Mouse (Mus musculus) heart, adult 2 months (tissue): ENCODE results near the gene Rab2b. TPM values are rescaled to one million over a fixed set of nuclear protein-coding genes. Genes with fewer than 3 reads are reported as not detected.
A peak's percentile ranks its signal among the peaks of the same experiment; 100 is the strongest.

Source experiments
- DNase-seq, 2 experiments: peaks; one replicate each; pipeline ENCODE4 v3.0.0; 2021
- H3K27ac ChIP-seq: fragments of 200-600 bp; 2 replicates; pipeline ENCODE4 v1.8.1; 2022
- H3K27me3 ChIP-seq: fragments of 200-500 bp; 2 replicates; pipeline ENCODE4 v1.6.1; 2012; ENCODE audit warnings: mild to moderate bottlenecking, low read length, inconsistent platforms, mixed read lengths; ENCODE audit not compliant: control insufficient read depth, insufficient read depth
- H3K36me3 ChIP-seq: fragments of 200-500 bp; 2 replicates; pipeline ENCODE4 v1.6.1; 2012; ENCODE audit warnings: low read length, inconsistent platforms; ENCODE audit not compliant: control insufficient read depth, insufficient read depth
- H3K4me1 ChIP-seq: fragments of 200-500 bp; 2 replicates; pipeline ENCODE4 v1.6.1; 2011; ENCODE audit warnings: low read length; ENCODE audit not compliant: control insufficient read depth, insufficient read depth
- H3K4me3 ChIP-seq: fragments of 200-600 bp; 2 replicates; pipeline ENCODE4 v1.8.1; 2022
- H3K79me2 ChIP-seq: fragments of 200-500 bp; replicated peaks from 2 replicates; pipeline ENCODE4 v1.6.1; 2012; ENCODE audit warnings: mild to moderate bottlenecking, inconsistent platforms, low read length, moderate library complexity, mixed read lengths; ENCODE audit not compliant: control insufficient read depth, insufficient read depth
- H3K9ac ChIP-seq: fragments of 200-500 bp; 2 replicates; pipeline ENCODE4 v1.6.1; 2012; ENCODE audit warnings: low read depth, mild to moderate bottlenecking, control low read depth, inconsistent platforms, low read length, mixed read lengths
- CTCF ChIP-seq: fragments of 200-600 bp; IDR thresholded peaks from 2 replicates; pipeline ENCODE4 v1.8.1; 2022; ENCODE audit warnings: antibody characterized with exemption, mild to moderate bottlenecking, moderate library complexity
- EP300 ChIP-seq: fragments of 200-500 bp; IDR thresholded peaks from 2 replicates; pipeline ENCODE4 v1.6.1; 2011; ENCODE audit warnings: low read depth, low read length, control low read depth; ENCODE audit not compliant: insufficient read depth
- POLR2A ChIP-seq: fragments of 200-500 bp; IDR thresholded peaks from 2 replicates; pipeline ENCODE4 v1.6.1; 2011; ENCODE audit warnings: mild to moderate bottlenecking, low read depth, low read length, control low read depth; ENCODE audit not compliant: insufficient read depth
- WGBS: fragments of 180-500 bp; shearing (Covaris S2); methylation state at CpG from one replicate; pipeline ENCODE4 v1.1.7; 2018; 5-methylcytosine and 5-hydroxymethylcytosine counted together
- intact Hi-C: fragments of 180-260 bp; cut with DNase I; formaldehyde crosslinking; loops from one replicate; pipeline ENCODE4 v1.15.1; 2025
- polyA plus RNA-seq: library from polyadenylated mRNA; depleted of rRNA; stranded (reverse); fragments of >200 nt; gene quantifications from 2 replicates; pipeline ENCODE4 v1.2.3, GENCODE M21; 2012; rRNA removed
- total RNA-seq, 2 experiments: library from RNA; stranded (reverse); gene quantifications; 2 replicates each; pipeline ENCODE4 v1.2.3; 2021

Rab2b gene
- total and polyA plus RNA-seq, 3 experiments, result 4.8 to 6.9 (median 5.2) TPM

- 63% methylated on average over 7 of the region's 7 CpGs for WGBS
- Histone ChIP-seq H3K79me2 (no peaks in the 10 kb centered on the region; the same call in 1 of the 2 replicates), H3K9ac (no peak overlapping the region), H3K27ac (no peak overlapping the region), H3K27me3 (no peaks in the 10 kb centered on the region), H3K36me3 (peaks cover 6% of the 10 kb centered on the region), H3K4me3 (no peak overlapping the region), H3K4me1 (no peaks in the 10 kb centered on the region)
- DNase-seq, result peak; percentile 42 to 51
- TF ChIP-seq POLR2A (no peak), CTCF (no peak), EP300 (no peak)
- intact Hi-C loops, result no loop called here
Measured at GRCm38 (mm10) chr14:52235165-52235564, 44.2 kb downstream of the Rab2b start.

DNA sequence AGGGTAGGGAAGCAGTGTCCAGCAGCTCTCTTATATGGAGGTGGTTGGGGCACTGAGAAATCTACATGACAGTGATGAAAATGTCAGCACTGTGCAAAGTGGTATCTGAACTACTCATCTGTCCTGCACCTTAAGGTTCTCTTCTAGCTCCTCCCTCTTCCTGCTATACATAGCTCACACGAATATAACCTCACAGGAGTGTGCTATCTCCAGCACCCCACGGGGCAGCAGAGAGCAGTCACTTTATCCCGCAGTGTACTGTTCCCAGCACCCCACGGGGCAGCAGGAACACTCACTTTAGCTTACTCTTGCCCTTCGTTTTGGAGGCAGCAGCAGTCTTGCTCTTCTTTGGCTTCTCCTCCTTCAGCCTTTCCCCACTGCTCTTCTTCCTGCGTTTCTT, 47.1 kb downstream of the Rab2b start:
- Histone ChIP-seq H3K79me2 (no peaks in the 10 kb centered on the region; the same call in 1 of the 2 replicates), H3K4me3 (no peak overlapping the region), H3K27ac (no peak overlapping the region), H3K36me3 (peaks cover 6% of the 10 kb centered on the region), H3K9ac (no peak overlapping the region), H3K27me3 (no peaks in the 10 kb centered on the region), H3K4me1 (no peaks in the 10 kb centered on the region)
- intact Hi-C loops, result no loop called here
- TF ChIP-seq EP300 (no peak), CTCF (no peak), POLR2A (no peak)
- no peak for DNase-seq
- WGBS, result 75% methylated on average over 6 of the region's 6 CpGs

DNA sequence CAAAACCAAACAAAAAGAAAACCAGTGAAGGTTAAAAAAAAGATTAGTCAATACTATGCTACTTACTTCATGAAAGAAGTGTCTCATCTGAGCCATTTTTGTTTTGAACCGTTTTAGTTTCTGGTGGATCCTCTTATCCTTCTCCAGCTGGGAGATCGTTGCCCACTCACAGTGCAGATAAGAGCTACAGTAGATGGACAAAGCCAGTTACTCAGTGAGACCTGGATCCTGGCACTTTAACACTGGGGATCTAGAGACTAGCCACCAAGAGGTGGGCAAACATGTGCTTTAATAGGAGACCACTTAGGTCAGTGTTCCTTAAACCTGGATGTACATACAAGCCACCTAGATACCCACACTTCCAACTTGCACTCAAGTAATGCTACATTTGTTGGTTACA, 53.4 kb downstream of the Rab2b start:
- H3K36me3 ChIP-seq, result peaks cover 3% of the 10 kb centered on the region
- H3K79me2 ChIP-seq, result no peaks in the 10 kb centered on the region; the same call in 1 of the 2 replicates
- no peak overlapping the region for H3K4me3 ChIP-seq
- TF ChIP-seq POLR2A (no peak), EP300 (no peak), CTCF (no peak)
- no peak overlapping the region for H3K27ac ChIP-seq
- no peaks in the 10 kb centered on the region for H3K4me1 ChIP-seq
- H3K27me3 ChIP-seq, result no peaks in the 10 kb centered on the region
- H3K9ac ChIP-seq, result no peak overlapping the region
- intact Hi-C loops, result no loop called here
- 67% methylated on average over 2 of the region's 2 CpGs for WGBS
- DNase-seq, result no peak

- 64% methylated on average over 5 of the region's 5 CpGs for WGBS
- Histone ChIP-seq H3K4me3 (no peak overlapping the region), H3K27ac (no peak overlapping the region), H3K27me3 (no peaks in the 10 kb centered on the region), H3K4me1 (no peaks in the 10 kb centered on the region), H3K36me3 (peaks cover 7% of the 10 kb centered on the region), H3K79me2 (no peaks in the 10 kb centered on the region), H3K9ac (no peak overlapping the region)
- no peak for TF ChIP-seq CTCF
- intact Hi-C loops, result no loop called here
- no peak for DNase-seq
Measured at GRCm38 (mm10) chr14:52217261-52217660, 62.1 kb downstream of the Rab2b start.

Other genes starting within 250 kb of the Rab2b start
- not detected for gene Olfr221, start 237.1 kb downstream of the Rab2b start, total RNA-seq
- gene Olfr221, start 237.1 kb downstream of the Rab2b start, polyA plus RNA-seq, result not detected in 2 replicates
- 100 to 1,000 TPM; 137 to 147 TPM for gene Hnrnpc, start 175.5 kb downstream of the Rab2b start, total RNA-seq
- 70.7 and 140 TPM in 2 replicates for gene Hnrnpc, start 175.5 kb downstream of the Rab2b start, polyA plus RNA-seq
- gene Rpgrip1, start 168.8 kb downstream of the Rab2b start, total RNA-seq, result under 1 TPM; 0.16 to 0.23 TPM
- 0.59 and 0.98 TPM in 2 replicates for gene Rpgrip1, start 168.8 kb downstream of the Rab2b start, polyA plus RNA-seq
- 10 to 100 TPM; 23.9 to 24.7 TPM for gene Supt16, start 82.1 kb downstream of the Rab2b start, total RNA-seq
- gene Supt16, start 82.1 kb downstream of the Rab2b start, polyA plus RNA-seq, result 5.3 and 8.8 TPM in 2 replicates
- 10 to 100 TPM; 36.7 to 45.2 TPM for gene Chd8, start 21.8 kb downstream of the Rab2b start, total RNA-seq
- 14.3 and 21.0 TPM in 2 replicates for gene Chd8, start 21.8 kb downstream of the Rab2b start, polyA plus RNA-seq
- 10 to 100 TPM; 32.8 to 37.5 TPM for gene Tox4, start 399 bp downstream of the Rab2b start, total RNA-seq
- gene Tox4, start 399 bp downstream of the Rab2b start, polyA plus RNA-seq, result 23.3 and 41.1 TPM in 2 replicates
- 10 to 100 TPM; 17.8 to 20.4 TPM for gene Mettl3, start 25.6 kb upstream of the Rab2b start, total RNA-seq
- 15.7 and 19.4 TPM in 2 replicates for gene Mettl3, start 25.6 kb upstream of the Rab2b start, polyA plus RNA-seq
- 1 to 10 TPM in 1 of 2 experiments, under 1 TPM in 1; 0.98 to 2.0 TPM for gene Sall2, start 49.2 kb upstream of the Rab2b start, total RNA-seq
- gene Sall2, start 49.2 kb upstream of the Rab2b start, polyA plus RNA-seq, result 1.6 and 2.3 TPM in 2 replicates
- gene Olfr1513, start 76.9 kb upstream of the Rab2b start, total RNA-seq, result not detected
- not detected in 2 replicates for gene Olfr1513, start 76.9 kb upstream of the Rab2b start, polyA plus RNA-seq
- gene Olfr1512, start 99.6 kb upstream of the Rab2b start, total RNA-seq, result not detected
- gene Olfr1512, start 99.6 kb upstream of the Rab2b start, polyA plus RNA-seq, result not detected in 2 replicates
- not detected for gene Olfr1511, start 117.8 kb upstream of the Rab2b start, total RNA-seq
- gene Olfr1511, start 117.8 kb upstream of the Rab2b start, polyA plus RNA-seq, result not detected in 2 replicates
- gene Olfr1510, start 134.8 kb upstream of the Rab2b start, total RNA-seq, result not detected
- not detected in 2 replicates for gene Olfr1510, start 134.8 kb upstream of the Rab2b start, polyA plus RNA-seq
- gene Olfr1509, start 163.4 kb upstream of the Rab2b start, total RNA-seq, result not detected
- not detected in 2 replicates for gene Olfr1509, start 163.4 kb upstream of the Rab2b start, polyA plus RNA-seq
- not detected for gene Olfr1508, start 187.9 kb upstream of the Rab2b start, total RNA-seq
- gene Olfr1508, start 187.9 kb upstream of the Rab2b start, polyA plus RNA-seq, result not detected in 2 replicates
- not detected for gene Olfr1507, start 216.2 kb upstream of the Rab2b start, total RNA-seq
- not detected in 2 replicates for gene Olfr1507, start 216.2 kb upstream of the Rab2b start, polyA plus RNA-seq